Mouse (Mus musculus) cerebellum, adult 9-11 months (tissue): ENCODE results near the gene Phxr2.
"Not testable (repeated sequence)": the region's sequence is repeated elsewhere in the genome, so short reads cannot be mapped to it uniquely, and the experiment has no call there.

ENCODE experiments used
- DNase-seq: peaks from one replicate; pipeline ENCODE4 v3.0.0; 2022

Phxr2 gene

DNA sequence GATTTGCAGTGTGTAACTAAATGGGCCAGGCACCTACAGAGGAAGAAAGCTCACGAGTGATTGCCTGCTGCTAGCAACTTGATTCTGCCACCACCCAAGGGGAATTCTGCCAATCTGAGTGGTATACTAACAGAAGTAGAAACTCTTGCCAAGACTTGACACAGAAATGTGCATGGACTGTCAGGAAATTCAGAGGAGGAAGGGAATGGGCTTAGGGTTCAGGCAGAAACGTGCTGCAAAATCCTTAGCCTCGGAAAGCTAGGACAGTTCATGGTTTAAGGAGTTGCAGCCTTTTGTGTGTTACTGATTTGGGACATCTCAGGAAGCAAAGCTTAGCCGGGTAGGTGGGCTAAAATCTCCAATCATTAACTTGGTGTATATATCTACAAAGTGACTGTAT, at the start of gene Phxr2:
Gene Phxr2 (minus strand): TSS at position 101 of the 400 bp plus-strand sequence.
- DNase-seq, result no peak

DNA sequence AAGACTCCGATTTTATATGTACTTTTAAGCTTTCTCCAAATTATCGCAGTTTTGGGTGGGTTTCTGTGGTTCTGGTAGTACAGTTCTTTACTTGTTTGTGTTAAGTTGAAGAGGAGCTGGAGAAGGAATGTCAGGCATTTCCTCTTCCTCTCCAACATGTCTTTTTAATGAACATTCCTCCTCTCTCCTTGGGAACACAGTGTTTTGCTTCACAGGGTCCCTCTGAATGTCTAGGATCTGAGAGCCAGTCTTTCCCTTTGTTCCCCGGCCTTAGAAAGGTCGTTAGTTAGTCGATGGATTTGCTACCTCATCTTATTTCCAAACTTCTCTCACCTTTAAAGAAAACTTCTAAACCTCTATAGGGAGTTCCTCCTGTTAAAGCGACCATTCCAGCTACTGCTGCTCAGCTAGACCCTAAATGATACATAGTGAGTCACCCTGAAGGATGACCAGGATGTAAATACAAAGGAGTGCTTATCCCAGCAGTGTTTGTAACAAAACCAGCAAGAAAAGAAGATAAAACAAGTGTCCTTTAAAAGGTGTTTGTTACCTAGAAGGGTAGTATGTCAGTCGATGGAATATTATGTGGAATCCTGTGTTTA, 46.9 kb upstream of the Phxr2 start:
- no peak for DNase-seq

GRCm38 (mm10) chr10:99171961-99172497, 45.9 kb upstream of the Phxr2 start:
- no peak for DNase-seq

DNA sequence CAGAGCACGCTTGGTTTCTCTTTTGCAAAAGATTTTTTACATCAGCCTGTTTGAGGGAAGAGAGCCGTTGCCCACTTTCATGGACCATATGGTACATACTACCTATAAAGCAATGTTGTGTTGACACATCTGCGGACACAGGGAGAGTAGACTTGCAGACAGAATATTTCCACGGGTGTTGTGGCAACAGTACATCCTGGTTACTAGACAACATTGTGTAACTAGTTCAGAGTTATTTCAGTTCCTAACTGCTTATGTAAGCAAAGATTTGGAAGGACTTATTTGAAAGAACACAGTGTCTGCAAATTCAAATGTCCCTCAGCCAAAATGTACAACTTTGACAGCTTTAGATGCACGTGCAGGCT, 43.6 kb upstream of the Phxr2 start:
- no peak for DNase-seq

- peak; percentile 61 for DNase-seq
Observed at GRCm38 (mm10) chr10:99168840-99169764, 43.0 kb upstream of the Phxr2 start.

DNA sequence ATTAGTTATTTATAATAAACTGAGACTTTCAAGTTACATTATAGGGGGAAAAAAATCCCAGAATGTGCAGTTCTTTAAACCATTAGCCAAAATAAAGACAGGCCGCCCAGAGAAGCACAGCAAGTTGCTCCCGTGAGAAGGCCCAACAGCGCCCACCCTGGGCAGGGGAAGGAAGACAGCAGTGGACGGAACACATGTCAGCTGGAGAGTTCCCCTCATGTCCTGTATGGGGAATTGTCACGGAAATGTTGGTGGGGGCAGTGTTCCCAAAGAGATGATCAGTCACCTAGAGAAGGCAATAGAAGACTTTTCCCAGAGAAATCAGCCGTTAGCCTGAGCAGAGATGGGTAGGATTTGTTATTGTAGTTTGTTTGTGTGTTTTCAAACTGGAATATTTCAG, 42.3 kb upstream of the Phxr2 start:
- DNase-seq, result no peak

- DNase-seq, result no peak
Observed at GRCm38 (mm10) chr10:99166392-99166791, 40.3 kb upstream of the Phxr2 start.

- DNase-seq, result no peak
Observed at GRCm38 (mm10) chr10:99165751-99166282, 39.7 kb upstream of the Phxr2 start.

DNA sequence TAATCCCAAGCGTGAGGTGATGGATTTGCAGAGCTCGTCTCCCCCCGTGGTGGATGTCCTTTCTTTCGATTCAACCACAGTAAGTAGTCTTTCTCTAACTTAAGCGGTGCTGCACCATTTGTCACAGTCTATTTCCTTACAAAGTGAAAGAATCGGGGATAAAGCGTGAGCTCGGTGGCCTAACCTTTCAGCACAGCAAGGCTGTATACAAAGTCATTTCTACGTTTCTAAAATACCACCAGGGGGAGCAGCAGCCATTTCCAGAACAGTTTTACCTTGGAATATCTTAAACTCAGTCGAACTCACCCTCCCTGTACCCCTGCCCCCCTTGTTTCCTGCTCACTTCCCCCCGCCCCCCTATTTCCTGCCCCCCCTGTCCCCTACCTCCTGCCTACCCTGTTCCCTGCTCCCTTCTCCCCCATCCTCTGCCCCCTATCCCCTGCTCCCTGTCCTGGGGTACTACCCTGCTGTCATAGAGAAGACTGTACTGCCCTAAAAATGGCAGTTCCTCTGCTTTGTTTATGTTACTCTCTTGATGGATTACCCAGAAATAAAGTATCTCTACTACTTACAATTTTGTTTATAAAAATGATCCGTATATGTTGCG, 38.8 kb upstream of the Phxr2 start:
- DNase-seq, result no peak

GRCm38 (mm10) chr10:99163002-99163401, 36.9 kb upstream of the Phxr2 start:
- no peak for DNase-seq

DNA sequence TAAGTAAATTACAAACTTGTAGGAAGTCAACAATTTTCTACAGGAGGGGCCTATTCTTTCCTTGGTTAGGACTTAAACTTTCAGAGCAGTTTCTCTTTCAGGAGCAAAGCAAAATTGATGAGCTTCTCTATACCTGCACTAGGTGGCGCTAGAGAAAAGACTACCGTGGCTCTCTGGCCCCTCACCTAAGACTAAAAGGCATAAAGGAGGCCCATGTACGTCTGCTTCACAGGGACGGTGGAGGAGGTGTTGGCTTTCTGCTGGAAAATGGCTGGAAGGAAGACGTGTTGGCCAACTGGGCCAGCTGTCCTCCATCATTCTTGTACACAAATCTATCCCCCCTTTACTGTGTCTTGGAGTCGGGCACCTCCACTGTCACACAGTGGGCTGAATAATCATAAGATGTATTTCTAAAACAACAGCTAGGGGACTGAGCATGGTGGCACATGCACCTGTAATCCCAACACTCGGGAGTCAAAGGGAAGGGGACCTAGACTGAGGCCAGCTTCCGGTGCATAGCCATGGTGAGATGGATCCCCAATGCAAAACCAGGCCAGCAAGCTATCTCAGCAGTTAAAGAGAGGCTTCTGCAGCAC, 36.0 kb upstream of the Phxr2 start:
- DNase-seq, result no peak

- not testable (repeated sequence) for DNase-seq
Observed at GRCm38 (mm10) chr10:99157697-99158096, 31.6 kb upstream of the Phxr2 start.

DNA sequence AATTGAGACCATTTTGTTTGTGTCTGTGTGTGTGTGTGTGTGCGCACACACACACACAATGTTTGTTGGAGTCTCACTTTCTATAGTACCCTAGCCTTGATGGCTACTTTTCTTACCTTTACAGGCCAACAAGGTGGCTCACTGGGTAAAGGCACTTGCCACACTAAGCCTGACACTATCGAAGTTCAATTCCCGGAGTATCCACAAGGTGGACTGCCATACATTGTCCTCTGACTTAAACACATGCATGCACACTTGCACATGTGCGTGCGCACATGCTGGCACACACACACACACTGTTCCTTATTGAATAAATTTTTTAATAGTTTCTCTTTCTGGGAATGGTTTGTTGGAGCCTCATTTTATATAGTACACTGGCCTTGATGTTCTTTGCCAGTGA, 30.7 kb upstream of the Phxr2 start:
- no peak for DNase-seq

GRCm38 (mm10) chr10:99154635-99155034, 28.5 kb upstream of the Phxr2 start:
- DNase-seq, result no peak

DNA sequence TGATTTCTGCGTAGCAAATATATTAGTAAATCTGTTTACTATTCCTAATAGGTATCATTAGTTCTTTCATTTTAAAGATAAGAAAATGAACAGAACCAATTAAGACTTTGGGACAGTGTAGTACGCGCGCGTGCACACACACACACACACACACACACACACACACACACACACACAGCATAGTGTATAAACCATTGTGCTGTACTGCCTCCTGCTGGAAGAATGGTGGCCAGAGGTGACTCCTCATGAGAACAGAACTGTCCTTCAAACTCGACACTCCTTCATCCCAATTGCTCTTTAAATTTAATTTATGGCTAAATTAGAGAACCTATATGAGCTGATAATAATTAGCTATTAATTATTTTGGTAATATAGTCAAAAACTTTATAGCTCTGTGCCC, 25.9 kb upstream of the Phxr2 start:
- no peak for DNase-seq

GRCm38 (mm10) chr10:99151580-99151979, 25.5 kb upstream of the Phxr2 start:
- DNase-seq, result no peak

DNA sequence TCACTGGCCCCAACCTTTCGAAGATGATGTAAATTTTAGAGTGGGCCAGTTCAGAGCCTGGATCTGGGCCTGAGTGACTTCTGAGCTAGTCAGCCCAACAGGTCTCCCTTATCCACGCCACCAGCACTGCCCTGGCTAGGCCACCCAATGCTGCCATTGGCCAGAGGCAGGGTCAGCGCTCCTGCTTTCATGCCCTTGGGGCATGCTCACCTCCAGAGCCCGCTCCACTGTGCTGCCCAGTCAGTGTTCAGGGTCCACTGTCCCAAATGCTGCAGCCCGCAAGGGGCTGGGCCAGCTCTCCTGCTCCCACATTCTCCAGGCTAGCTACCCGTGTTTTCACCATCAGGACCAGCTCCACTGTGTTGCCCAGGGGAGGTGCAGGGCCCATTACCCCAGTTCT, 23.9 kb upstream of the Phxr2 start:
- no peak for DNase-seq

- DNase-seq, result no peak
Observed at GRCm38 (mm10) chr10:99146596-99146995, 20.5 kb upstream of the Phxr2 start.

GRCm38 (mm10) chr10:99145611-99146010, 19.5 kb upstream of the Phxr2 start:
- DNase-seq, result no peak

- DNase-seq, result no peak
Observed at GRCm38 (mm10) chr10:99136337-99136736, 10.2 kb upstream of the Phxr2 start.

- no peak for DNase-seq
Observed at GRCm38 (mm10) chr10:99133321-99133875, 7.3 kb upstream of the Phxr2 start.

DNA sequence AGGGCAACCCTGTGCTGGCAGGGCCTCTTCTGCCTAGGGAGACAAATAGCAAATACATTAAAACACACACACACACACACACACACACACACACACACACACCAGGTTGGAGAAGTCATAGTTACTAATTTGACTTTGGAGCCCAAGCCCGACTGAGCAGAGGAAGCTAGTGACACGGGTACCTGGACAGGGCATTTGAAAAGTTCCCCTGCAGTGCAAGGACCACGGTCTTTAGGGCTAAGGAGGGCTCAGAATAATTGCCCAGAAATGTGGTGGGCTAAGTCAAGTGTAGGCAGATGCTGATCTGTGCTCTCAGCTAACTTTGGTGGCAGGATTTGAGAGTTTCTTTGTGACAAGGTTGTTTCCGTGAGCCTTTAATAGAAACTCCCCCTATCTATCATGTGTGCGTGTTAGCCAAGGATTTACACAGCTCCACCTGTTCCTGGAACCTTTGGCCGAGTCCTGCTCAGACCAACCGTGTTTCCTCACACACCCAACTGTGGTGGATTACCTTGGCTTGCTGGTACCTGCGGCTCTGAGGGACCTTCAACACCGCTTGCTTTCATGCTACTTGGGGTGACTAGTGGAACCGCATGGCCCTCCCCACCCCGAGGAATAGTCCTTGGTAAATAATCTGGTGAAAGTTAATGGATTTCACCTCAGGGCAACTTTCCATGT, 6.6 kb upstream of the Phxr2 start:
- no peak for DNase-seq
